Mouse (Mus musculus): ENCODE measurements around the gene Slc5a4b. TPM values are rescaled to one million over a fixed set of nuclear protein-coding genes. Genes with fewer than 3 reads are reported as not detected.

Gene Slc5a4b
- polyA plus RNA-seq (2012; ENCODE audit: low replicate concordance): not detected in 2 replicates

DNA sequence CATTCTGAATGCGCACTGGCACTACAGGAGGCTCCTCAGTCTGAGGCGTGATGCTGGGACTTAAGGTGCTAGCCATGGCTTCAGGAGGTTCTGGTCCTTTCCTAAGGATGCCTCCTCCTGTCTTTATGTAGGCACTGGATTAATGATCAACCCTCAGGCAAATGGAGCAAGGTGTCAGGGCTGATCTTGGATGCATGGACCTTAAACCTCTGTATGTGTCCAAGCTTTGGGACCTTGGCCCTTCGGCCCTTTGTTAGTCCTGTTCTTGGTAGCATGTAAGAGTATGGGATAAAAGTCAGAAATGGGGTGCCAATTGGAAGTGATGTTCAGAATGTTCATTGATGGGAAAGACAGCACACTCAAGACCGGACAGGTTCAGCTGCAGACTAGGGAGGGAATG, at the start of gene Slc5a4b:
Slc5a4b (minus strand) TSS at position 101 of the 400 bp plus-strand sequence.

DNA sequence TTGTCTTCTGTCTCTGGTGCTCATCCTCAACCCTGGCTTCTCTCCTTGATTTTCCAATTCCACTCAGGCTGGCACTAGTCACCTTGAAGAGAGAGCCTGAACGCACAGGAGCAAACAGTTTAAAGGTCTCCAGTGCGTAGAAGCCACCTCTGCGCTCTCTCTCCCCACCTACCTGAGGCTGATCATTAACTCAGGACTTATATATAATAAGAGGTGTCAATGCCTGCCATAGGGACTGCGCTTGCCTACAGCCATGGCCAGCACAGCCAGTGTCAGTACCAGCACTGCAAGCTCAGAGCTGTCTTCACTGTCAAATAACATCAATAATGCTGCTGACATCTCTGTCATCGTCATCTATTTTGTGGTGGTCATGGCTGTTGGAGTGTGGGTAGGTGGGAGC, 36.5 kb upstream of the Slc5a4b start, which contains the start of gene Slc5a4a:
Slc5a4a (plus strand) TSS at position 174 of the 400 bp plus-strand sequence.

DNA sequence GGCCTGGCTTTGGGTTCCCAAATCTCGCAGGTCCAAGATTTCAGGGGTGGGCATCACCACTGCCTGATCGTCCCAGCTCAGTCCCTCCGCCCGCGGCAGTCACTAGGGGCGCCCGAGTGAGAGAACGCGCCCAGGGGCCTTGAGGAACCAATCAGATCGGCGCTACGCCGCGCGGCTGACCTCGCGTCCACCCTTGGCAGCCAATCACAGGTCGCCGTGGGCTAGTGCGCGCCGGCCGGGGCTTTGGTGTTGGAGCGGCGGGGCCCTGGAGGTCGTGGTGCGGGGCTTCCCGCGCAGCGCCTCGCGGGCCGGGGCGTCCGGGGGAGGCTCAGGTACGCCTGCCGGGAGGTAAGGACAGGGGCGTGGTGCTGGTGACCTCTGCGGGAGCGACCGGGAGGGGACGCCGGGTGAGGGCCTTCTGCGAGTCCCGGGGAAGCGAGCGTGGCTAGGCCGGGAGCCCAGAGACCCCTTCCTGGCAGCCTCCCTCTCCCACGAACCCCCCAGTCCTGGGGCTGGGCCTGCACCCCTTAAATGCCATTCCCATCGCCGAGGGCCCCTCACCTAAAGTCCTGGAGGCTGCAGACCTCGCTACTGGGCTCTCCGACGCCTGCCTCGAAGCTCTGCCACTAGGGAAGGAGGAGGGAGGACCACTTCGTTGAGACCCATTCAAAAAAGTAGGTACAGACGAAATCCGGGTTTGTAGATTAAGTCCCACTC, 78.2 kb downstream of the Slc5a4b start, which contains the start of gene Zfp280b:
Zfp280b (plus strand) TSS at position 249 of the 717 bp plus-strand sequence.

Other genes with a start within 250 kb of the Slc5a4b start
- 98.4 and 350 TPM in 2 replicates for gene Derl3, start 217.5 kb downstream of the Slc5a4b start, polyA plus RNA-seq (2012; ENCODE audit: low replicate concordance)
- gene Smarcb1, start 189.3 kb downstream of the Slc5a4b start, polyA plus RNA-seq (2012; ENCODE audit: low replicate concordance): 301 and 413 TPM in 2 replicates
- 474 and 1,050 TPM in 2 replicates for gene Chchd10, start 177.8 kb downstream of the Slc5a4b start, polyA plus RNA-seq (2012; ENCODE audit: low replicate concordance)
- 0.56 and 0.94 TPM in 2 replicates for gene Mmp11, start 174.5 kb downstream of the Slc5a4b start, polyA plus RNA-seq (2012; ENCODE audit: low replicate concordance)
- 2.3 and 3.0 TPM in 2 replicates for gene Gm867, start 170.3 kb downstream of the Slc5a4b start, polyA plus RNA-seq (2012; ENCODE audit: low replicate concordance)
- 1.2 and 1.8 TPM in 2 replicates for gene Vpreb3, start 167.9 kb downstream of the Slc5a4b start, polyA plus RNA-seq (2012; ENCODE audit: low replicate concordance)
- not detected in 2 replicates for gene Gm5134, start 156.4 kb downstream of the Slc5a4b start, polyA plus RNA-seq (2012; ENCODE audit: low replicate concordance)
- 2.5 and 8.6 TPM in 2 replicates for gene Zfp280b, start 78.3 kb downstream of the Slc5a4b start, polyA plus RNA-seq (2012; ENCODE audit: low replicate concordance)
- not detected in 2 replicates for gene Slc5a4a, start 36.5 kb upstream of the Slc5a4b start, polyA plus RNA-seq (2012; ENCODE audit: low replicate concordance)
- gene Prmt2, start 126.9 kb upstream of the Slc5a4b start, polyA plus RNA-seq (2012; ENCODE audit: low replicate concordance): 1.8 and 3.1 TPM in 2 replicates
- not detected in 2 replicates for gene S100b, start 142.9 kb upstream of the Slc5a4b start, polyA plus RNA-seq (2012; ENCODE audit: low replicate concordance)
- gene Dip2a, start 234.3 kb upstream of the Slc5a4b start, polyA plus RNA-seq (2012; ENCODE audit: low replicate concordance): 1.4 and 2.2 TPM in 2 replicates